9 mouse cellular contexts compared by ENCODE assay signal in genomic region chr11:96944844-96945580, GRCm38 (mm10). TPM values are rescaled to one million over a fixed set of nuclear protein-coding genes. Genes with fewer than 3 reads are reported as not detected.
DNase-seq lines count a peak whose midpoint lies in the region; ATAC-seq lines count a peak whose summit lies in the region.
"Had no signal": no experiment of that assay in that cellular context is flagged by ENCODE, and none has a peak within 500 bp of the region (broad histone marks: within the 10 kb centered on the region; RNA-seq: fewer than 3 reads in every experiment).

No protein-coding gene starts in this region.

- no peaks in the 10 kb centered on the region for H3K79me2 ChIP-seq in macrophage (ENCODE audit: inconsistent target)

- intact Hi-C loops in heart, postnatal 36 days (cut with DNase I): loop anchor here (2.0 kb wide), 1 partner anchor 18 kb away; no protein-coding TSS in a partner anchor

- H3K4me2 ChIP-seq in hindbrain, embryonic 11.5 days (replicated peaks; ENCODE audit: low read depth, low read length): peak overlapping the region; percentile 89

- peaks cover 23% of the 10 kb centered on the region for H3K36me3 ChIP-seq in heart, embryonic 10.5 days
- no peaks in the 10 kb centered on the region for H3K36me3 ChIP-seq in hindbrain, embryonic 11.5 days (ENCODE audit: control insufficient read depth, insufficient read depth, low read length)
- peaks cover 3% of the 10 kb centered on the region; the same call in 1 of the 2 replicates for H3K36me3 ChIP-seq in macrophage (ENCODE audit: inconsistent target)

- H3K4me1 ChIP-seq in heart, embryonic 10.5 days: peaks cover 27% of the 10 kb centered on the region
- no peaks in the 10 kb centered on the region; the same call in 1 of the 2 replicates for H3K4me1 ChIP-seq in hindbrain, embryonic 11.5 days (replicated peaks; ENCODE audit: control insufficient read depth, insufficient read depth, low read length)

- H3K27me3 ChIP-seq in heart, embryonic 10.5 days (ENCODE audit: insufficient read depth, poor library complexity, severe bottlenecking): no peaks in the 10 kb centered on the region
- H3K27me3 ChIP-seq in hindbrain, embryonic 11.5 days (ENCODE audit: control insufficient read depth, insufficient read depth, low read length): no peaks in the 10 kb centered on the region

- ATAC-seq in hindbrain, embryonic 11.5 days (ENCODE audit: low FRiP score): no peak

- peak overlapping the region; percentile 72 for H3K4me3 ChIP-seq in heart, embryonic 10.5 days
- H3K4me3 ChIP-seq in hindbrain, embryonic 11.5 days (ENCODE audit: low read depth, low read length): no peak overlapping the region
- peak overlapping the region; percentile 68 for H3K4me3 ChIP-seq in macrophage (ENCODE audit: inconsistent target)

- WGBS in heart, embryonic 10.5 days: 74% methylated on average over 14 of the region's 14 CpGs
- WGBS in hindbrain, embryonic 11.5 days: 84% methylated on average over 14 of the region's 14 CpGs
- WGBS in macrophage (ENCODE audit: missing documents): 20% methylated on average over 14 of the region's 14 CpGs

- H3K9ac ChIP-seq in hindbrain, embryonic 11.5 days (ENCODE audit: low read depth, low read length): peak overlapping the region; percentile 7; the same call in 1 of the 2 replicates

- peak overlapping the region; percentile 88 for H3K27ac ChIP-seq in heart, embryonic 10.5 days
- H3K27ac ChIP-seq in hindbrain, embryonic 11.5 days (ENCODE audit: low read depth, low read length): no peak overlapping the region
- no peak overlapping the region for H3K27ac ChIP-seq in macrophage

- H3K9me3 ChIP-seq in heart, embryonic 10.5 days: no peaks in the 10 kb centered on the region
- no peaks in the 10 kb centered on the region for H3K9me3 ChIP-seq in hindbrain, embryonic 11.5 days (ENCODE audit: control insufficient read depth, low read length)

- no peak for DNase-seq in heart, embryonic 10.5 days (ENCODE audit: low spot score)
- no peak for DNase-seq in heart, postnatal 36 days
- DNase-seq in CD4-positive, CD25-positive, alpha-beta regulatory T cell, adult 2 months (ENCODE audit: low read depth, low spot score): peak; percentile 54
- DNase-seq in hindbrain, embryonic 11.5 days (ENCODE audit: low spot score): no peak
- DNase-seq in cerebellum, adult 9-10 months: no peak
- DNase-seq in frontal cortex, postnatal 25 days (ENCODE audit: low spot score in 2 of 2): no peak
- no peak for DNase-seq in right cerebral cortex, postnatal 10 days (ENCODE audit: low spot score in 2 of 2)

RNA-seq across cellular contexts. Expression of gene Pnpo, which starts 1.2 kb away (rescaled TPM):
- 69.3 and 72.6 TPM in 2 replicates for polyA plus RNA-seq in heart, embryonic 10.5 days (2016; fragmentation: Nextera tagmentation; extraction: Ambion mirVana)
- total RNA-seq in heart, postnatal 36 days (2021): 10 to 100 TPM; 12.8 to 13.9 TPM
- polyA plus RNA-seq in hindbrain, embryonic 11.5 days (2014; fragmentation: Nextera tagmentation; extraction: Ambion mirVana): 26.0 and 29.5 TPM in 2 replicates
- total RNA-seq in macrophage (2018; cell fraction: chromatin; rRNA removed): 10 to 100 TPM in 5 of 26 experiments, 1 to 10 TPM in 19, under 1 TPM in 2; 0.44 to 15.2 (median 6.1) TPM
- total RNA-seq in macrophage (2018; cell fraction: cytosol; rRNA removed): 10 to 100 TPM; 11.1 to 22.6 (median 16.7) TPM
- 10 to 100 TPM in 10 of 26 experiments, 1 to 10 TPM in 16; 2.1 to 16.4 (median 7.4) TPM for total RNA-seq in macrophage (2018; cell fraction: nucleus; rRNA removed)
- polyA plus RNA-seq in macrophage (2018): 15.4 to 17.0 TPM (median 15.6 TPM) in 3 replicates

RNA-seq across cellular contexts. Expression of gene Prr15l, which starts 17.1 kb away (rescaled TPM):
- polyA plus RNA-seq in heart, embryonic 10.5 days (2016; fragmentation: Nextera tagmentation; extraction: Ambion mirVana): 0.90 and 1.5 TPM in 2 replicates
- total RNA-seq in heart, postnatal 36 days (2021): 1 to 10 TPM in 1 of 2 experiments, under 1 TPM in 1; 0.73 to 1.8 TPM
- 0.82 and 1.1 TPM in 2 replicates for polyA plus RNA-seq in hindbrain, embryonic 11.5 days (2014; fragmentation: Nextera tagmentation; extraction: Ambion mirVana)
- total RNA-seq in macrophage (2018; cell fraction: chromatin; rRNA removed): under 1 TPM in 1 of 26 experiments, not detected in 25; 0.62 TPM
- under 1 TPM in 1 of 26 experiments, not detected in 25; 0.13 TPM for total RNA-seq in macrophage (2018; cell fraction: cytosol; rRNA removed)
- total RNA-seq in macrophage (2018; cell fraction: nucleus; rRNA removed): under 1 TPM in 5 of 26 experiments, not detected in 21; 0.40 to 0.92 (median 0.72) TPM
- 0.19 TPM in 1 of 3 replicates, not detected in the others for polyA plus RNA-seq in macrophage (2018)
- total RNA-seq: left cerebral cortex, postnatal 25 days had no signal

RNA-seq across cellular contexts. Expression of gene Cdk5rap3, which starts 28.7 kb away (rescaled TPM):
- 68.3 and 84.3 TPM in 2 replicates for polyA plus RNA-seq in heart, embryonic 10.5 days (2016; fragmentation: Nextera tagmentation; extraction: Ambion mirVana)
- total RNA-seq in heart, postnatal 36 days (2021): 10 to 100 TPM; 22.7 to 23.7 TPM
- polyA plus RNA-seq in hindbrain, embryonic 11.5 days (2014; fragmentation: Nextera tagmentation; extraction: Ambion mirVana): 95.5 and 98.2 TPM in 2 replicates
- 10 to 100 TPM in 19 of 26 experiments, 1 to 10 TPM in 7; 3.0 to 54.9 (median 21.8) TPM for total RNA-seq in macrophage (2018; cell fraction: chromatin; rRNA removed)
- total RNA-seq in macrophage (2018; cell fraction: cytosol; rRNA removed): 10 to 100 TPM in 23 of 26 experiments, 1 to 10 TPM in 3; 8.5 to 17.6 (median 13.3) TPM
- 10 to 100 TPM in 17 of 26 experiments, 1 to 10 TPM in 9; 3.6 to 32.5 (median 14.1) TPM for total RNA-seq in macrophage (2018; cell fraction: nucleus; rRNA removed)
- 15.0 to 17.0 TPM (median 16.0 TPM) in 3 replicates for polyA plus RNA-seq in macrophage (2018)

RNA-seq across cellular contexts. Expression of gene Sp2, which starts 37.7 kb away (rescaled TPM):
- polyA plus RNA-seq in heart, embryonic 10.5 days (2016; fragmentation: Nextera tagmentation; extraction: Ambion mirVana): 20.1 and 21.9 TPM in 2 replicates
- 10 to 100 TPM; 10.3 to 13.8 TPM for total RNA-seq in heart, postnatal 36 days (2021)
- polyA plus RNA-seq in hindbrain, embryonic 11.5 days (2014; fragmentation: Nextera tagmentation; extraction: Ambion mirVana): 17.8 and 22.1 TPM in 2 replicates
- total RNA-seq in macrophage (2018; cell fraction: chromatin; rRNA removed): 1 to 10 TPM; 3.6 to 9.3 (median 5.3) TPM
- total RNA-seq in macrophage (2018; cell fraction: cytosol; rRNA removed): 10 to 100 TPM; 13.1 to 20.2 (median 16.4) TPM
- total RNA-seq in macrophage (2018; cell fraction: nucleus; rRNA removed): 10 to 100 TPM in 5 of 26 experiments, 1 to 10 TPM in 21; 6.2 to 11.6 (median 9.2) TPM
- polyA plus RNA-seq in macrophage (2018): 10.9 to 20.7 TPM (median 12.1 TPM) in 3 replicates
